Mouse (Mus musculus) CH12.LX (cell line): ENCODE measurements around the gene Prss38.

ENCODE experiments used
- CTCF ChIP-seq, 2 experiments: IDR thresholded peaks in 1 of 2; conservative IDR thresholded peaks in 1 of 2; 2 replicates each; pipeline ENCODE4 v1.5.1; 2011 to 2012; ENCODE audit warnings: low read depth in 2 of 2, low read length in 2 of 2, improper control_type of control experiment in 1 of 2, inconsistent platforms in 1 of 2, mild to moderate bottlenecking in 1 of 2, moderate library complexity in 1 of 2
- EP300 ChIP-seq: IDR thresholded peaks from 2 replicates; pipeline ENCODE4 v1.6.1; 2011; ENCODE audit warnings: low read length, improper control_type of control experiment
- JUN ChIP-seq: IDR thresholded peaks from 2 replicates; pipeline ENCODE4 v1.6.1; 2011; ENCODE audit warnings: low read depth, mild to moderate bottlenecking, low read length, improper control_type of control experiment, moderate library complexity; ENCODE audit not compliant: insufficient read depth
- MXI1 ChIP-seq: IDR thresholded peaks from 2 replicates; pipeline ENCODE4 v1.6.1; 2011; ENCODE audit warnings: mild to moderate bottlenecking, low read depth, low read length, improper control_type of control experiment
- RAD21 ChIP-seq: IDR thresholded peaks from 2 replicates; pipeline ENCODE4 v1.6.1; 2011; ENCODE audit warnings: low read depth, mild to moderate bottlenecking, low read length, improper control_type of control experiment, moderate library complexity
- UBTF ChIP-seq: IDR thresholded peaks from 2 replicates; pipeline ENCODE4 v1.6.1; 2012; ENCODE audit warnings: low read depth, mild to moderate bottlenecking, inconsistent platforms, low read length, improper control_type of control experiment, moderate library complexity
- USF1 ChIP-seq: IDR thresholded peaks from 2 replicates; pipeline ENCODE4 v1.6.1; 2014; ENCODE audit warnings: low read depth, mild to moderate bottlenecking, inconsistent platforms, low read length, improper control_type of control experiment
- USF2 ChIP-seq: conservative IDR thresholded peaks from 2 replicates; pipeline ENCODE4 v1.6.1; 2011; ENCODE audit warnings: low read depth, low read length, improper control_type of control experiment
- ZMIZ1 ChIP-seq: IDR thresholded peaks from 2 replicates; pipeline ENCODE4 v1.6.1; 2012; ENCODE audit warnings: low read depth, mild to moderate bottlenecking, inconsistent platforms, low read length, improper control_type of control experiment

DNA sequence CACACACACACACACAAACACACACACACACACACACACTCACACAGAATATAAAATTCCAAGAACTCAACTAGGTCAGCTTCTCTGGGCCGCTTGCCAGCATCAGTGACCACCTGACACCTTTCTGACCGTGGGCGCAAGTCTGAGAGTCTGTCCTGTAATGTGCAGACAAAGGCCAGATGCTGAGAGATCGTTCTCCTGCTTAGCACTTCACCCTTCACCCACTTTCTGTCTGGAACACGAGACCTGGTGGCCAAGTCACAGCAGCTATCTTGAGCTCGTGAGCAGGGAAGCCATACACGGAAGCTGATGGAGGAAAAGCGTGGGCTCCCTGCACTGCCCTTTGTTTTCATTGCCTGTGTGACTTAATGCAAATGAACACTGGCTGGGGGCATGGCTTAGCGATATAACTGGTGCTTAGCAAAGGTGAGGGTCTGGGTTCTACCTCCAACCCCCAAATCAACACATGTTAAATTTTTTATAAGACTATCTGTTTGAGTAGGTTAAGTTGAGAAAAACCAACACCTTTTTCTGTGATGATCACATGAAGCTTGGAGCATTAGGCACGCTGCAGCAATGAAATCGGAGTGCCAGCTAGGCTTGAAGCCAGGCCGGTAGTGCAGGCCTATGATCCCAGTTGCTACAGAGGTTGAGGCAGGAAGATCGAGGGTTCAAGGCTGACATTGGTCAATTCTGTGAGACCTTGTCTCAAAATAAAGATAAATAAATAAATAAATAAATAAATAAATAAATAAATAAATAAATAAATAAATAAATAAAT lies 37.3 kb downstream of the Prss38 start:
- TF ChIP-seq UBTF: no peak
- no peak for TF ChIP-seq USF1
- no peak for TF ChIP-seq ZMIZ1
- no peak for TF ChIP-seq EP300
- TF ChIP-seq RAD21: no peak
- no peak for TF ChIP-seq CTCF (conservative IDR thresholded peaks at IDR 0.05 in 1 of 2, IDR thresholded peaks at IDR 0.05 in 1 of 2; ENCODE audit: low read depth in 2 of 2, low read length in 2 of 2)
- TF ChIP-seq JUN: no peak
- no peak for TF ChIP-seq USF2
- TF ChIP-seq MXI1: no peak
